16 mouse cellular contexts compared by ENCODE assay signal in the genomic region with DNA sequence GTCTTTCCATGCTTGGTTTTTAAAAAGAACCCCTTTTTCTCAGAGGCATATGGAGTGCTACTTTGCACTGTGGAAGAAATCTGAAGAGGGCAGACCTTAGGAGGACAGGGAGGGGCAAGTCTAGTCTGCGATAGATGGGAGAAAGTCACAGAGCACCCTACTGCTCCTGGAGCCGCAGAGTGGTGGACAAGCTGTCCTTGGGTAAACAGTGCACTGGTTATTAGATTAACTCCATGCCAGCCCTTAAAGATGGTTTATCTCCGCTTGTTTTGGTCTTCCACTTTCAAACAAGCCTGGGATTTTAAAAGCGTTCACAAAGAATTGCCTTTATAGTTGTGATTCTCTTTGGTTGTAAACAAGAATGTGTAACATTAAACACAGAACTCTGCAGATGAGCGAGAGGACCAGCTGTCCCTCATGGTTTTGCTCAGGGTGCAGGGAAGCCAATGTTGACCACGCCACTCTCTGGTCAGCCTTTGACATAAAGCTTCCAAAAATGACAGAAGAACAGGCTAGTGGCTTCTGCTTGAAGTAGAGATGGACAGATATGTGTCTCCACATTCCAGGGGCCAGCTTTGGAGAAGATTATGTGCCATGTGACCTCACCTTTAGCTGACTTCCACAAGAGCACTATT.
DNase-seq lines count a peak whose midpoint lies in the region; ATAC-seq lines count a peak whose summit lies in the region.
"Had no signal": no experiment of that assay in that cellular context is flagged by ENCODE, and none has a peak within 500 bp of the region (broad histone marks: within the 10 kb centered on the region; RNA-seq: fewer than 3 reads in every experiment).

No protein-coding gene starts in this region.

- peak overlapping the region; percentile 28 for H3K27ac ChIP-seq in embryonic facial prominence, embryonic 13.5 days
- no peak overlapping the region for H3K27ac ChIP-seq in embryonic facial prominence, embryonic 10.5 days (replicated peaks)
- H3K27ac ChIP-seq in neural tube, embryonic 11.5 days (ENCODE audit: low read depth, low read length) = peak overlapping the region; percentile 46; the same call in 1 of the 2 replicates
- H3K27ac ChIP-seq in limb, embryonic 12.5 days = peak overlapping the region; percentile 41; the same call in 1 of the 2 replicates
- no peak overlapping the region for H3K27ac ChIP-seq in heart, embryonic 10.5 days
- H3K27ac ChIP-seq: embryonic facial prominence, embryonic 12.5 days; liver, embryonic 12.5 days; macrophage had no signal

- H3K9me3 ChIP-seq in embryonic facial prominence, embryonic 13.5 days = no peaks in the 10 kb centered on the region
- H3K9me3 ChIP-seq in embryonic facial prominence, embryonic 10.5 days = no peaks in the 10 kb centered on the region
- H3K9me3 ChIP-seq in neural tube, embryonic 11.5 days (ENCODE audit: control insufficient read depth, low read length) = no peaks in the 10 kb centered on the region
- no peaks in the 10 kb centered on the region for H3K9me3 ChIP-seq in limb, embryonic 12.5 days
- no peaks in the 10 kb centered on the region for H3K9me3 ChIP-seq in heart, embryonic 10.5 days
- H3K9me3 ChIP-seq: embryonic facial prominence, embryonic 12.5 days; liver, embryonic 12.5 days had no signal

- H3K36me3 ChIP-seq in embryonic facial prominence, embryonic 13.5 days = no peaks in the 10 kb centered on the region
- no peaks in the 10 kb centered on the region for H3K36me3 ChIP-seq in embryonic facial prominence, embryonic 10.5 days (replicated peaks)
- H3K36me3 ChIP-seq in neural tube, embryonic 11.5 days (ENCODE audit: control insufficient read depth, insufficient read depth, low read length) = no peaks in the 10 kb centered on the region
- H3K36me3 ChIP-seq in limb, embryonic 12.5 days = no peaks in the 10 kb centered on the region
- no peaks in the 10 kb centered on the region for H3K36me3 ChIP-seq in heart, embryonic 10.5 days
- H3K36me3 ChIP-seq: embryonic facial prominence, embryonic 12.5 days; liver, embryonic 12.5 days had no signal

- ATAC-seq in embryonic facial prominence, embryonic 13.5 days (ENCODE audit: insufficient number of reproducible peaks, insufficient read depth, low FRiP score, low TSS enrichment, low read depth) = no peak
- no peak for ATAC-seq in neural tube, embryonic 11.5 days (ENCODE audit: insufficient read depth, low FRiP score, low TSS enrichment)
- ATAC-seq in limb, embryonic 12.5 days (ENCODE audit: insufficient number of reproducible peaks, insufficient read depth, low FRiP score, low TSS enrichment, low read depth) = no peak
- ATAC-seq: liver, embryonic 12.5 days had no signal

- peaks cover 73% of the 10 kb centered on the region for H3K4me1 ChIP-seq in embryonic facial prominence, embryonic 13.5 days
- peaks cover 64% of the 10 kb centered on the region for H3K4me1 ChIP-seq in embryonic facial prominence, embryonic 10.5 days
- H3K4me1 ChIP-seq in neural tube, embryonic 11.5 days (ENCODE audit: control insufficient read depth, insufficient read depth, low read length) = peaks cover 19% of the 10 kb centered on the region
- H3K4me1 ChIP-seq in limb, embryonic 12.5 days (replicated peaks) = peaks cover 80% of the 10 kb centered on the region
- H3K4me1 ChIP-seq in heart, embryonic 10.5 days = peaks cover 42% of the 10 kb centered on the region

- WGBS in embryonic facial prominence, embryonic 13.5 days = 75% methylated on average over 6 of the region's 6 CpGs
- WGBS in embryonic facial prominence, embryonic 10.5 days = 82% methylated on average over 6 of the region's 6 CpGs
- WGBS in neural tube, embryonic 11.5 days = 74% methylated on average over 6 of the region's 6 CpGs
- 68% methylated on average over 6 of the region's 6 CpGs for WGBS in limb, embryonic 12.5 days
- WGBS in heart, embryonic 10.5 days = 85% methylated on average over 6 of the region's 6 CpGs

- H3K4me3 ChIP-seq in embryonic facial prominence, embryonic 13.5 days = no peak overlapping the region
- no peak overlapping the region for H3K4me3 ChIP-seq in embryonic facial prominence, embryonic 10.5 days
- no peak overlapping the region for H3K4me3 ChIP-seq in neural tube, embryonic 11.5 days (ENCODE audit: low read depth, low read length)
- no peak overlapping the region for H3K4me3 ChIP-seq in limb, embryonic 12.5 days (replicated peaks)
- H3K4me3 ChIP-seq in heart, embryonic 10.5 days = no peak overlapping the region
- H3K4me3 ChIP-seq: embryonic facial prominence, embryonic 12.5 days; liver, embryonic 12.5 days; myocyte had no signal

- no peak for DNase-seq in embryonic facial prominence, embryonic 10.5 days (ENCODE audit: low spot score)
- no peak for DNase-seq in neural tube, embryonic 11.5 days (ENCODE audit: low spot score)
- DNase-seq in neural tube, embryonic 10.5 days (ENCODE audit: extremely low spot score, low spot score) = no peak
- no peak for DNase-seq in adrenal gland, adult 8-10 months
- DNase-seq in heart, embryonic 10.5 days (ENCODE audit: low spot score) = no peak
- DNase-seq in adrenal gland, postnatal 36 days = no peak
- DNase-seq: B cell, adult 2 months; kidney, adult 18-20 months; kidney, postnatal 36 days; thymus, adult 2 months had no signal

- no peaks in the 10 kb centered on the region for H3K27me3 ChIP-seq in embryonic facial prominence, embryonic 13.5 days
- no peaks in the 10 kb centered on the region for H3K27me3 ChIP-seq in embryonic facial prominence, embryonic 10.5 days (replicated peaks; ENCODE audit: low read depth, poor library complexity, severe bottlenecking)
- no peaks in the 10 kb centered on the region for H3K27me3 ChIP-seq in neural tube, embryonic 11.5 days (ENCODE audit: control insufficient read depth, insufficient read depth, low read length)
- no peaks in the 10 kb centered on the region for H3K27me3 ChIP-seq in limb, embryonic 12.5 days
- H3K27me3 ChIP-seq in heart, embryonic 10.5 days (ENCODE audit: insufficient read depth, poor library complexity, severe bottlenecking) = no peaks in the 10 kb centered on the region
- H3K27me3 ChIP-seq: embryonic facial prominence, embryonic 12.5 days; liver, embryonic 12.5 days had no signal

- no peak overlapping the region for H3K4me2 ChIP-seq in embryonic facial prominence, embryonic 13.5 days
- no peak overlapping the region for H3K4me2 ChIP-seq in neural tube, embryonic 11.5 days (ENCODE audit: low read depth)
- H3K4me2 ChIP-seq in limb, embryonic 12.5 days = no peak overlapping the region
- H3K4me2 ChIP-seq: embryonic facial prominence, embryonic 12.5 days; liver, embryonic 12.5 days had no signal

- no peak overlapping the region for H3K9ac ChIP-seq in embryonic facial prominence, embryonic 13.5 days
- no peak overlapping the region; the same call in 1 of the 2 replicates for H3K9ac ChIP-seq in neural tube, embryonic 11.5 days (ENCODE audit: low read length)
- no peak overlapping the region for H3K9ac ChIP-seq in limb, embryonic 12.5 days (replicated peaks)
- H3K9ac ChIP-seq: embryonic facial prominence, embryonic 12.5 days; liver, embryonic 12.5 days had no signal

Comparison
In these comparisons a context has a peak if more than half of its experiments do, and no peak if none do; other contexts are left out.
1. H3K27ac ChIP-seq: peak in embryonic facial prominence, embryonic 13.5 days (single experiment), neural tube, embryonic 11.5 days (single experiment) and limb, embryonic 12.5 days (single experiment); none in embryonic facial prominence, embryonic 10.5 days (single experiment) and heart, embryonic 10.5 days (single experiment).